Mouse (Mus musculus): ENCODE results near the gene Rgl2. TPM values are rescaled to one million over a fixed set of nuclear protein-coding genes. Genes with fewer than 3 reads are reported as not detected.
A peak's percentile ranks its signal among the peaks of the same experiment; 100 is the strongest.

The Rgl2 gene
- polyA plus RNA-seq, 1 experiment from 2014 or later = 25.9 TPM

DNA sequence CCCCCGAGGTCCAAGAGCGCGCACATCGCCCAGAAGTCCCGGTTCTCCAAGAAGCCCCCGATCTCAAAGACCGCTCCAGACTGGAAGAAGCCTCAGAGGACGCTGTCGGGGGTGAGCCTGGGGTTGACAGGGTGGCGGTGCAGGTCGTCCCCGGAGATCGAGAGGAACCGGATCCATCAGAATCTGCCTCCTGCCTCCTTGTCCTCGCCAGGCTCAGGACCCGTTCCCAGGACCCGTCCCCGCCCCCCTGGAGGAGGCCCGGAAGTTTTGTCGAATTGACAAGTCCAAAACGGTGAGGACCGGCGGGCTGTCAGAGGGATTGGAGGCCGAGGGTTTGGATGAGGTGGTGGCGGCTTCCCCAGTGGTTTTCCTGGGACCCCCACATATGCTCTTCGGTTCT is 11.6 kb downstream of the Rgl2 start:
- peak overlapping the region; percentile 87 for H3K9ac ChIP-seq (ENCODE audit: low read depth, low read length)
- peak; percentile 3; the same call in 1 of the 2 replicates for ATAC-seq
- H3K4me2 ChIP-seq (ENCODE audit: low read depth, low read length) = peak overlapping the region; percentile 92
- peaks cover 19% of the 10 kb centered on the region for H3K4me1 ChIP-seq (ENCODE audit: control insufficient read depth, insufficient read depth, low read length)
- H3K27me3 ChIP-seq (replicated peaks; ENCODE audit: control insufficient read depth, insufficient read depth, low read length) = no peaks in the 10 kb centered on the region
- no peak overlapping the region for H3K27ac ChIP-seq (ENCODE audit: low read length)
- H3K36me3 ChIP-seq (ENCODE audit: control insufficient read depth, insufficient read depth, low read length) = peaks cover 19% of the 10 kb centered on the region
- H3K9me3 ChIP-seq (ENCODE audit: control insufficient read depth, low read length) = no peaks in the 10 kb centered on the region
- 2% methylated on average over 26 of the region's 26 CpGs for WGBS
- peak overlapping the region; percentile 85 for H3K4me3 ChIP-seq (ENCODE audit: low read length)

DNA sequence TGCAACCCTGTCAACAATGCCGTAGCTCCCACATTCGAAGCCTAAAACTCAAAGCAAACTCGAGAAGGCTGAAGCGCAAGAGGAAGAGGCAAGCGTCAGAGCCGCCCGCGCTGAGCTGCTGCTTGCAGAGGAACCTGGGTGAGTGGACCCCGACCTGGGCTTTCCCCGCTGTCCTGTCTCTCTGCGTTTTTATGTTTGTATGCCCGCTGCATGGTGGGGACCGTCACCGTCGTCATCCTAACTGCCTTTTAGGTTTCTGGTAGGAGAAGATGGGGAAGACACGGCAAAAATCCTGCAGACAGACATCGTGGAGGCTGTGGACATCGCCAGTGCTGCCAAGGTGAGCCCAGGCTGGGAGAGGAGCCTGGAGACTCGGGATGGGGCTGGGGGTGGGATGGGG is 12.0 kb downstream of the Rgl2 start:
- Histone ChIP-seq H3K4me3 (ENCODE audit: low read length) (peak overlapping the region; percentile 85), H3K4me1 (ENCODE audit: control insufficient read depth, insufficient read depth, low read length) (peaks cover 19% of the 10 kb centered on the region), H3K9ac (ENCODE audit: low read depth, low read length) (peak overlapping the region; percentile 87), H3K9me3 (ENCODE audit: control insufficient read depth, low read length) (no peaks in the 10 kb centered on the region), H3K4me2 (ENCODE audit: low read depth, low read length) (peak overlapping the region; percentile 92), H3K36me3 (ENCODE audit: control insufficient read depth, insufficient read depth, low read length) (peaks cover 19% of the 10 kb centered on the region), H3K27ac (ENCODE audit: low read length) (no peak overlapping the region), H3K27me3 (replicated peaks; ENCODE audit: control insufficient read depth, insufficient read depth, low read length) (no peaks in the 10 kb centered on the region)
- 52% methylated on average over 19 of the region's 19 CpGs for WGBS
- ATAC-seq = no peak

DNA sequence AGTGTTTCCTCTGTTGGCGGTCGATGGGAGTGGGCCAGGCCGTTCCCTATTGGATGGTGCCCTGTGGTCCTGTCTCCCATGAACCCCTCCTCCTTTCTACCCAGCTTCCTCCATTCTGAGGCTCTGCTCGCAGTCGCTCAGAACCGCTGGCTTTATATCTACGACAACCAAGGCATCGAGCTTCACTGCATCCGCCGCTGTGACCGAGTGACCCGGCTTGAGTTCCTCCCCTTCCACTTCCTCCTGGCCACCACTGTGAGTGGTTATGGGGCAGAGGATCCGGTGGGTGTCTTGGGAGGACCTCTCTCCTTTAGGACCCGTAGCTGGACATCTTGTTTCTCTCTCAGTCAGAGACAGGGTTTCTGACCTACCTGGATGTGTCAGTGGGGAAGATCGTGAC is 14.1 kb downstream of the Rgl2 start:
- H3K4me3 ChIP-seq (ENCODE audit: low read length) = no peak overlapping the region
- WGBS = 93% methylated on average over 15 of the region's 15 CpGs
- H3K27ac ChIP-seq (ENCODE audit: low read length) = no peak overlapping the region
- H3K9me3 ChIP-seq (ENCODE audit: control insufficient read depth, low read length) = no peaks in the 10 kb centered on the region
- H3K36me3 ChIP-seq (ENCODE audit: control insufficient read depth, insufficient read depth, low read length) = peaks cover 17% of the 10 kb centered on the region; the same call in 1 of the 2 replicates
- ATAC-seq = no peak
- peaks cover 24% of the 10 kb centered on the region for H3K4me1 ChIP-seq (ENCODE audit: control insufficient read depth, insufficient read depth, low read length)
- H3K27me3 ChIP-seq (replicated peaks; ENCODE audit: control insufficient read depth, insufficient read depth, low read length) = no peaks in the 10 kb centered on the region
- no peak overlapping the region for H3K9ac ChIP-seq (ENCODE audit: low read depth, low read length)
- no peak overlapping the region for H3K4me2 ChIP-seq (ENCODE audit: low read depth, low read length)

DNA sequence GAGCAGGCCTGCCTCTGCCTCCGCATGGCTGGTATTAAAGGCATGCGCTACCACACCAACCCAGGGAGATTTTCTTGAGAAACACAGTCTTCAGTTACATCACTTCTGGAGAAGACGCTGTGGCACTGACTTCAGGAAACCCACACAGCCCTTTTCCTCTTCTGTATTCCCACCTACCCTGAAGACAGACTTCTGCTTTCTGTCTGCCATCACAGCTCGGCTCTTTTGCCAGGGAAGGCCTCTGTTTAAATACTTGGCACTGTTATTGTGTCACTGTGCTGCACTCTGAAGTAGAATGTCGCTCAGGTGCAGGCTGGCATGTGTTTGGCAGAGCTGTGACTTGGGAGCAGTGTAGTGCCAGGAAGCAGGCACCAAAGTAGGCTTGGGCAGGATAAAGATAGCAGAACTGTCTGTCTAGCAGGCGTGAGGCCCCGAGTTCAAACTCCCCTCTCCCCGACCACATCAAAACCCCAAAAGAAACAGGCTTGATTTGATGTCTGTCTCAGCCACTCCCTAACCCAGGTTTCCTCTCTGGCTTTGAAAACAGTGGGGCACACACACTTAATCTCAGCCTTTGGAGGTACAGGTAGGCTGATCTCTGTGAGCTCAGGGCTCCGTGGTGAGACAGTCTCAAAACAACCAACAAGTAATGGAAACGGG is 18.2 kb downstream of the Rgl2 start:
- no peak for ATAC-seq
- Histone ChIP-seq H3K9ac (ENCODE audit: low read depth, low read length) (no peak overlapping the region), H3K27me3 (replicated peaks; ENCODE audit: control insufficient read depth, insufficient read depth, low read length) (no peaks in the 10 kb centered on the region), H3K4me3 (ENCODE audit: low read length) (no peak overlapping the region), H3K4me1 (ENCODE audit: control insufficient read depth, insufficient read depth, low read length) (peaks cover 32% of the 10 kb centered on the region), H3K27ac (ENCODE audit: low read length) (no peak overlapping the region), H3K36me3 (ENCODE audit: control insufficient read depth, insufficient read depth, low read length) (peaks cover 17% of the 10 kb centered on the region; the same call in 1 of the 2 replicates), H3K9me3 (ENCODE audit: control insufficient read depth, low read length) (no peaks in the 10 kb centered on the region), H3K4me2 (ENCODE audit: low read depth, low read length) (no peak overlapping the region; the same call in 1 of the 2 replicates)
- 90% methylated on average over 10 of the region's 10 CpGs for WGBS

DNA sequence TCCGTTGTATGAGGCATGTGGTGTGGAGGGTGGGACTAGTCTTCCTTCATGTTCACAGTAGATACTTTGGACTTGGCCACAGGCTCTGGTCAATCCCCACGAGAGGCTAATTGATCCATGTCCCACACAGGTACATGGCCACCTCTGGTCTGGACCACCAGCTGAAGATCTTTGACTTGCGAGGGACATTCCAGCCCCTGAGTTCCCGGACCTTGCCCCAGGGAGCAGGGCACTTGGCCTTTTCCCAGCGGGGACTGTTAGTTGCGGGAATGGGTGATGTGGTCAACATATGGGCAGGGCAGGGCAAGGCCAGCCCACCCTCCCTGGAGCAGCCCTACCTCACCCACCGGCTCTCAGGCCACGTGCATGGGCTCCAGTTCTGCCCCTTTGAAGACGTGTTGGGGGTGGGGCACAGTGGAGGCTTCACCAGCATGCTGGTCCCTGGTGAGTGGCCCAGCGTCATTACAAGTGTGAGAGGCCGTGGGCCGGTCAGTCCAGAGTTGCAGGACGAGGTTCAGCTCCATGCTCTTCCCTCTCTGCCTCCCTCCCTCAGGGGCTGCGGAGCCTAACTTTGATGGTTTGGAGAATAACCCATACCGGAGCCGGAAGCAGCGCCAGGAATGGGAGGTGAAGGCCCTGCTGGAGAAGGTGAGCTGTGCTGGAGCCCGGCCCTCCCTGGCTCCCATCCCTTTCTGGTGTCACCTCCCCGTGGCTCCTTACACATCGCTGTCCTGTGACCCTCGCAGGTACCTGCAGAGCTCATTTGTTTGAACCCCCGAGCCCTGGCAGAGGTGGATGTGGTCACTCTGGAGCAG is 19.0 kb downstream of the Rgl2 start:
- no peak for ATAC-seq
- WGBS = 82% methylated on average over 22 of the region's 22 CpGs
- Histone ChIP-seq H3K27ac (ENCODE audit: low read length) (peak overlapping the region; percentile 98), H3K4me3 (ENCODE audit: low read length) (0 out of 2 replicates have a peak overlapping the region, but pooled peaks have one; percentile 5), H3K4me2 (ENCODE audit: low read depth, low read length) (peak overlapping the region; percentile 91; the same call in 1 of the 2 replicates), H3K9ac (ENCODE audit: low read depth, low read length) (peak overlapping the region; percentile 40; the same call in 1 of the 2 replicates), H3K9me3 (ENCODE audit: control insufficient read depth, low read length) (no peaks in the 10 kb centered on the region), H3K27me3 (replicated peaks; ENCODE audit: control insufficient read depth, insufficient read depth, low read length) (no peaks in the 10 kb centered on the region), H3K36me3 (ENCODE audit: control insufficient read depth, insufficient read depth, low read length) (peaks cover 14% of the 10 kb centered on the region; the same call in 1 of the 2 replicates), H3K4me1 (ENCODE audit: control insufficient read depth, insufficient read depth, low read length) (peaks cover 39% of the 10 kb centered on the region)

DNA sequence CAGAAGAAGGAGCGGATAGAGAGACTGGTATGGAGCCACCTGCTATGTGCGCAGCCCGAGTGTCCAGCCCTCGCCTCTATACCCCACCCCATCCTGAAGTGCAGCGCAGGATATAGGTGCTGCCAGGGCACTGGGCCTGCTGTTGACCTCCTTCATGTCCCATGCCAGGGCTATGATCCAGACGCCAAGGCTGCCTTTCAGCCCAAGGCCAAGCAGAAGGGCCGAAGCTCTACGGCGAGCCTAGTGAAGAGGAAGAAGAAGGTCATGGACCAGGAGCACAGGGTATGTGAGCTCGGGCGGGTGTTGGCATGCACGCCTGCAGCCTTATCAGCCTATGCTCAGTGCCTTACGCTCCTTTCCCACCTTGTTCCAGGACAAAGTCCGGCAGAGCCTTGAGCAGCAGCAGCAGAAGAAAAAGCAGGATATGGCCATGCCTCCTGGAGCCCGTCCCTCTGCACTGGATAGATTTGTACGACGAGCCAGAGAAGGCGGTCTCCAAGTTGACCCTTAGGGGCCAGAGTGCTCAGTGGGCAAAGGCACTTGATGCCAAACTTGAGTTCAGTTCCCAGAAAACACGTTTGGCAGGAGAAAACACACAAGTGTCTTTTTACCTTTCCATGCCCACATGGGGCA is 19.7 kb downstream of the Rgl2 start:
- Histone ChIP-seq H3K36me3 (ENCODE audit: control insufficient read depth, insufficient read depth, low read length) (peaks cover 9% of the 10 kb centered on the region; the same call in 1 of the 2 replicates), H3K4me2 (ENCODE audit: low read depth, low read length) (peak overlapping the region; percentile 91; the same call in 1 of the 2 replicates), H3K9me3 (ENCODE audit: control insufficient read depth, low read length) (no peaks in the 10 kb centered on the region), H3K9ac (ENCODE audit: low read depth, low read length) (peak overlapping the region; percentile 40; the same call in 1 of the 2 replicates), H3K4me1 (ENCODE audit: control insufficient read depth, insufficient read depth, low read length) (peaks cover 46% of the 10 kb centered on the region), H3K27me3 (replicated peaks; ENCODE audit: control insufficient read depth, insufficient read depth, low read length) (no peaks in the 10 kb centered on the region), H3K27ac (ENCODE audit: low read length) (peak overlapping the region; percentile 98), H3K4me3 (ENCODE audit: low read length) (peak overlapping the region; percentile 61; the same call in 1 of the 2 replicates)
- 65% methylated on average over 19 of the region's 19 CpGs for WGBS
- ATAC-seq = peak; percentile 70

DNA sequence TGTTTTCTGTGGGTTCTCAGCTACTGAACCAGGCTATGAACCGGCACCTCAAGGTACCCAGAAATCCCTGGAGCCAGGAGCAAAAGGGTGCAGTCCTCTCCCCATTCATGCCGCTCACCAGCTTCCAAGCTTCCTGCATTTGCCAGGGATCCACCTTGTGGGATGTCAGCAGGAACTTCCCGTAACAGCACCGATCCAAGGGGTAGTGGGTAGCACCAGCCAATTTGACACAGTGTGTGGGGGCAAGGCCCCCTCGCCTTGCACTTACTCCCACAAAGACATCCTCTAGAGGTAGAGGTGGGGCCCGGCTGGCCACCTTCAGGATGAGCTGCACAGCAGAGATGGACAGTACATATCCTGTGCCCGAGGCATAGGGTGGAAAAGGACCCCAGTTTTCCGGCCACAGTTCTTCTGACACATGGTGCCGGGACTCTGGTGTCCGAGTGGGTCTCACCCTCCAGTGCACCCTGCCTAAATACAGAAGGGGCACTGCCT is 20.8 kb downstream of the Rgl2 start:
- 78% methylated on average over 10 of the region's 10 CpGs for WGBS

DNA sequence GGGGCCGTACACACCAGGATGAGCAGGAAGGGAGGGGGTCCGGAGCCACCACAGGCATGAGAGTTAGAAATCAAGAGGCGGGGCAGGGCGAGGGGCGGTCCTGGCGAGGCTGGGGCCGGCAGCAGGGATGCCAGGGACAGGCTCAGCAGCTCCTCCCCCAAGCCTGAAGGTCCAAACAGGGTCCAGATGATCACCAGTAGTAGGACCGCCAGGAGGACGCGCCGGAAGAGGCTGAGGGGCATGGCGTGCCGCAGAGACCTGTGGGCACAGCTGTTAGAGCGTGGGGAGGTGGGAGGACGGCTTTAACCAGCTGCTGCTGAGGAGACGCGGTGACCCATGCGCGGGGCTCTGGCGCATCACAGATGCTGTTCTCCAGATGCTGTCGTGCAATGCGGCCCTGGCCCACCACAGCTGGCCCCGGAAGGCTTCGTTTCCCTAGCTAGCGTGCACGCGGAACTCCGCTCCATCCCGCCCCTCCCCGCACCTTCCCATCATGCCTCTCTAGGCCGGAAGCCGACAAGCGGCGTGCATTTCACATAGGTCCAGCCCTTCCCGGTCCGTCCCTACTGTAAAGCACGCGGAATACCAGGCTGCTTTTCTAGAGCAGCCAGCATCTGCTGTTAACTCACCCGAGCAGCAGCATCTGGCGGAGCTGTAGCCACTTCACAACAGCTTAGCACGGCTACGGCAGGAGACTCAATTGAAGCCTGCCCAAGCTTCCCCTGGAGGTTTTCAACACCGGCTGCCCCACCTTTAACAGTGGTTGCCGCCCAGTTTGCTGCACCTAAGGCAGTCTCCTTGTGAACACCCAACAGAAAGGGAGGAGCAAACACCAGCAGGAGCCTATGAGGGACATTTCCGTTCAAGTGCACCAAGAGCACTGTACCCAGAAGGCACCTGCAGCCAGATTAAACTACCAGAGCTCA is 21.9 kb downstream of the Rgl2 start, which contains the start of gene B3galt4:
Gene B3galt4 (minus strand): TSS at position 468 of the 926 bp plus-strand sequence.
- peaks cover 54% of the 10 kb centered on the region for H3K4me1 ChIP-seq (ENCODE audit: control insufficient read depth, insufficient read depth, low read length)
- peak within 1 kb of the TSS; percentile 91 for H3K4me2 ChIP-seq (ENCODE audit: low read depth, low read length)
- peak; percentile 81 for ATAC-seq
- 0 out of 2 replicates have a peak, but pooled peaks cover 2% of the 10 kb centered on the region for H3K36me3 ChIP-seq (ENCODE audit: control insufficient read depth, insufficient read depth, low read length)
- H3K4me3 ChIP-seq (ENCODE audit: low read length) = peak within 1 kb of the TSS; percentile 61
- H3K9ac ChIP-seq (ENCODE audit: low read depth, low read length) = peak within 1 kb of the TSS; percentile 95
- no peaks in the 10 kb centered on the region for H3K9me3 ChIP-seq (ENCODE audit: control insufficient read depth, low read length)
- WGBS = under 1% methylated on average over 45 of the region's 45 CpGs
- H3K27me3 ChIP-seq (replicated peaks; ENCODE audit: control insufficient read depth, insufficient read depth, low read length) = no peaks in the 10 kb centered on the region
- H3K27ac ChIP-seq (ENCODE audit: low read length) = peak within 1 kb of the TSS; percentile 98

More for the DNA sequence above, 20.8 kb downstream of the Rgl2 start:
- Histone ChIP-seq H3K4me2 (ENCODE audit: low read depth, low read length) (peak overlapping the region; percentile 91), H3K9ac (ENCODE audit: low read depth, low read length) (peak overlapping the region; percentile 95), H3K9me3 (ENCODE audit: control insufficient read depth, low read length) (no peaks in the 10 kb centered on the region), H3K4me3 (ENCODE audit: low read length) (peak overlapping the region; percentile 61), H3K4me1 (ENCODE audit: control insufficient read depth, insufficient read depth, low read length) (peaks cover 54% of the 10 kb centered on the region), H3K27ac (ENCODE audit: low read length) (peak overlapping the region; percentile 98), H3K27me3 (replicated peaks; ENCODE audit: control insufficient read depth, insufficient read depth, low read length) (no peaks in the 10 kb centered on the region), H3K36me3 (ENCODE audit: control insufficient read depth, insufficient read depth, low read length) (0 out of 2 replicates have a peak, but pooled peaks cover 2% of the 10 kb centered on the region)
- no peak for ATAC-seq

Measured in intestine, embryonic 16.5 days (tissue).